Mouse (Mus musculus): ENCODE measurements around the gene Srd5a2. TPM values are rescaled to one million over a fixed set of nuclear protein-coding genes. Genes with fewer than 3 reads are reported as not detected.
"Not testable (repeated sequence)": the region's sequence is repeated elsewhere in the genome, so short reads cannot be mapped to it uniquely, and the experiment has no call there.

Srd5a2 gene
- 0.43 TPM in 1 of 2 replicates, not detected in the other for total RNA-seq (2014; rRNA removed)
- polyA plus RNA-seq (2015; fragmentation: Nextera tagmentation; extraction: Ambion mirVana), result not detected in 2 replicates

GRCm38 (mm10) chr17:74047210-74048082 is at the start of gene Srd5a2:
Gene Srd5a2 (minus strand): TSS chr17:74047916.
- Histone ChIP-seq H3K4me3 (ENCODE audit: low read depth, low read length) (peak within 1 kb of the TSS; percentile 31), H3K4me2 (ENCODE audit: low read depth) (peak within 1 kb of the TSS; percentile 49), H3K4me1 (ENCODE audit: insufficient read depth) (no peaks in the 10 kb centered on the region), H3K27ac (ENCODE audit: low read depth, low read length) (no peak within 1 kb of the TSS), H3K9me3 (ENCODE audit: low read length) (no peaks in the 10 kb centered on the region), H3K27me3 (ENCODE audit: insufficient read depth, low read length) (peaks cover 47% of the 10 kb centered on the region), H3K9ac (0 out of 2 replicates have a peak within 1 kb of the TSS, but pooled peaks have one; percentile 25), H3K36me3 (ENCODE audit: insufficient read depth) (no peaks in the 10 kb centered on the region)
- ATAC-seq, result peak; percentile 61
- peak; percentile 13 for DNase-seq
- 2% methylated on average over 45 of the region's 45 CpGs for WGBS
- no peak for TF ChIP-seq CTCF (IDR thresholded peaks at IDR 0.05; ENCODE audit: low read depth)

DNA sequence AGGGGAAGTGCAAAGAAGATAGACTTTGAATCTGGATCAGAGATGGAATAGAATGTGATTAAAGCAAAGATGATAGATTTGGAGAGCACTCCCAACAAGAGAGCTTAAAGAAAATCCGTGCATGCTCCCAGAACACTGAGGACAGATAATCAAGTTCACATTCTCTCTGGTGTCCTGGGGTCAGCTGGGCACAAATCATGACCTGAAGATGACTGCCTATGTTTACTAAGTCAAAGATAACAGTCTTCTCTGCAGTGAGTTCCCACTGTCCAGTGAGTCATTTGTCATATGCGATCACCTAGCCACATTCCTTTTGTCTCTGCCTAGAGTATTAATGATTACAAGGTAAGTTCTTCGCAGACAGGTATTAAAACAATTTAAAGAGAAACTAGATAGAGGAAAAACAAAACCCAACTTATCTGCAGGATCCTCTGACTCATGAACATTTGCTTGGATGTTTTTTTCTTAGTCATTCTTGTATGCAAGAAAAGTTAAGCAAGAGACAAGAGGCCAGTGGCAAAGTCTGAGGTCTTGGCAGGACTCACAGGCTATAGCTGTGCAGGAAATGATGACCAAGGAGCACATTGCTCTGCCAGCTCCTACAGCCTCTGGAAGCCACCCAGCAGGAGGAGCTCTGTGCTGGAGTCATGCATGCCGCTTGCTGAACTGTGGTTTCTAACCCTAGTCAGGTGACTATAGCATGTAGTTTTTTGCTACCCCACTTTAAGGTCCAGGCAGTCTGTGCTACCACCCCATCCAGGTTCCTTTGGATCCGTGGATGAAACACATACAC is 41.4 kb upstream of the Srd5a2 start:
- Histone ChIP-seq H3K27me3 (ENCODE audit: insufficient read depth, low read length) (no peaks in the 10 kb centered on the region), H3K4me2 (ENCODE audit: low read depth) (no peak overlapping the region), H3K9me3 (ENCODE audit: low read length) (no peaks in the 10 kb centered on the region), H3K4me3 (ENCODE audit: low read depth, low read length) (no peak overlapping the region), H3K4me1 (ENCODE audit: insufficient read depth) (no peaks in the 10 kb centered on the region), H3K36me3 (ENCODE audit: insufficient read depth) (no peaks in the 10 kb centered on the region), H3K9ac (no peak overlapping the region), H3K27ac (ENCODE audit: low read depth, low read length) (no peak overlapping the region)
- WGBS, result 80% methylated on average over 5 of the region's 5 CpGs
- TF ChIP-seq CTCF (IDR thresholded peaks at IDR 0.05; ENCODE audit: low read depth), result no peak
- DNase-seq, result no peak
- ATAC-seq, result no peak

DNA sequence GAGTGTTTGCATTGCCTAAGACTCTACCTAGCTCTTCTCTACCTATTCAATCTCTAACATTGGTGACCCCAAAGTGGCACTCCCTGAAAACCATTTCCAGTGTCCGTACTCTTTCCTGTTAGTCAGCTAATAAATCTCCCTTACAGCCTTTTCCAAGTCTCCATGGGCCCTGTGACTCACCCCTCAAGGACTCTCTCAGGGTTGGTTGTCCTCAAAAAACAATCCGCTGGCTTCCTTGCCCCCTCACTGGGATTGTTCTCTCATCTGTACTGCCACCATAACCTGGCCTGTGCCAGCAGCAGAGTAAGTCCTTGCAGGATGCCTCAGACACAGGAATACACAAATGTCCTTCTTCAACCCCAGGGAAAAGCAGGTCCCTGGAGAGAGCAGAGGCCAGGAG is 40.3 kb upstream of the Srd5a2 start:
- no peak overlapping the region for H3K4me2 ChIP-seq (ENCODE audit: low read depth)
- no peaks in the 10 kb centered on the region for H3K9me3 ChIP-seq (ENCODE audit: low read length)
- ATAC-seq, result no peak
- no peak overlapping the region for H3K4me3 ChIP-seq (ENCODE audit: low read depth, low read length)
- no peaks in the 10 kb centered on the region for H3K27me3 ChIP-seq (ENCODE audit: insufficient read depth, low read length)
- 85% methylated on average over 2 of the region's 2 CpGs for WGBS
- H3K36me3 ChIP-seq (ENCODE audit: insufficient read depth), result no peaks in the 10 kb centered on the region
- no peak overlapping the region for H3K9ac ChIP-seq
- no peak overlapping the region for H3K27ac ChIP-seq (ENCODE audit: low read depth, low read length)
- DNase-seq, result no peak
- no peaks in the 10 kb centered on the region for H3K4me1 ChIP-seq (ENCODE audit: insufficient read depth)
- TF ChIP-seq CTCF (IDR thresholded peaks at IDR 0.05; ENCODE audit: low read depth), result no peak

- Histone ChIP-seq H3K4me1 (ENCODE audit: insufficient read depth) (no peaks in the 10 kb centered on the region), H3K27me3 (ENCODE audit: insufficient read depth, low read length) (no peaks in the 10 kb centered on the region), H3K9me3 (ENCODE audit: low read length) (no peaks in the 10 kb centered on the region), H3K27ac (ENCODE audit: low read depth, low read length) (no peak overlapping the region), H3K9ac (no peak overlapping the region), H3K4me2 (ENCODE audit: low read depth) (no peak overlapping the region), H3K4me3 (ENCODE audit: low read depth, low read length) (no peak overlapping the region), H3K36me3 (ENCODE audit: insufficient read depth) (no peaks in the 10 kb centered on the region)
- ATAC-seq (no peak), DNase-seq (no peak)
- WGBS, result 89% methylated on average over 4 of the region's 4 CpGs
- TF ChIP-seq CTCF (IDR thresholded peaks at IDR 0.05; ENCODE audit: low read depth), result no peak
Observed at GRCm38 (mm10) chr17:74083370-74083769, 35.7 kb upstream of the Srd5a2 start.

- Histone ChIP-seq H3K4me3 (ENCODE audit: low read depth, low read length) (no peak overlapping the region), H3K27me3 (ENCODE audit: insufficient read depth, low read length) (no peaks in the 10 kb centered on the region), H3K4me2 (ENCODE audit: low read depth) (no peak overlapping the region), H3K9ac (no peak overlapping the region), H3K27ac (ENCODE audit: low read depth, low read length) (no peak overlapping the region), H3K36me3 (ENCODE audit: insufficient read depth) (no peaks in the 10 kb centered on the region), H3K4me1 (ENCODE audit: insufficient read depth) (no peaks in the 10 kb centered on the region), H3K9me3 (ENCODE audit: low read length) (no peaks in the 10 kb centered on the region)
- ATAC-seq, result no peak
- DNase-seq, result no peak
- TF ChIP-seq CTCF (IDR thresholded peaks at IDR 0.05; ENCODE audit: low read depth), result no peak
- 92% methylated on average over 6 of the region's 6 CpGs for WGBS
Observed at GRCm38 (mm10) chr17:74080076-74080615, 32.4 kb upstream of the Srd5a2 start.

GRCm38 (mm10) chr17:74078776-74079495 is 31.2 kb upstream of the Srd5a2 start:
- H3K27ac ChIP-seq (ENCODE audit: low read depth, low read length), result no peak overlapping the region
- DNase-seq, result no peak
- no peaks in the 10 kb centered on the region for H3K36me3 ChIP-seq (ENCODE audit: insufficient read depth)
- H3K9me3 ChIP-seq (ENCODE audit: low read length), result no peaks in the 10 kb centered on the region
- TF ChIP-seq CTCF (IDR thresholded peaks at IDR 0.05; ENCODE audit: low read depth), result no peak
- H3K4me2 ChIP-seq (ENCODE audit: low read depth), result no peak overlapping the region
- H3K4me3 ChIP-seq (ENCODE audit: low read depth, low read length), result no peak overlapping the region
- H3K9ac ChIP-seq, result no peak overlapping the region
- 88% methylated on average over 13 of the region's 13 CpGs for WGBS
- no peak for ATAC-seq
- no peaks in the 10 kb centered on the region for H3K27me3 ChIP-seq (ENCODE audit: insufficient read depth, low read length)
- no peaks in the 10 kb centered on the region for H3K4me1 ChIP-seq (ENCODE audit: insufficient read depth)

GRCm38 (mm10) chr17:74073067-74073466 is 25.4 kb upstream of the Srd5a2 start:
- not testable (repeated sequence) for H3K9me3 ChIP-seq (ENCODE audit: low read length); H3K27me3 ChIP-seq (ENCODE audit: insufficient read depth, low read length); DNase-seq; H3K9ac ChIP-seq; H3K4me2 ChIP-seq (ENCODE audit: low read depth); H3K27ac ChIP-seq (ENCODE audit: low read depth, low read length); H3K36me3 ChIP-seq (ENCODE audit: insufficient read depth); H3K4me3 ChIP-seq (ENCODE audit: low read depth, low read length); ATAC-seq; H3K4me1 ChIP-seq (ENCODE audit: insufficient read depth)
- 86% methylated on average over 5 of the region's 5 CpGs for WGBS

DNA sequence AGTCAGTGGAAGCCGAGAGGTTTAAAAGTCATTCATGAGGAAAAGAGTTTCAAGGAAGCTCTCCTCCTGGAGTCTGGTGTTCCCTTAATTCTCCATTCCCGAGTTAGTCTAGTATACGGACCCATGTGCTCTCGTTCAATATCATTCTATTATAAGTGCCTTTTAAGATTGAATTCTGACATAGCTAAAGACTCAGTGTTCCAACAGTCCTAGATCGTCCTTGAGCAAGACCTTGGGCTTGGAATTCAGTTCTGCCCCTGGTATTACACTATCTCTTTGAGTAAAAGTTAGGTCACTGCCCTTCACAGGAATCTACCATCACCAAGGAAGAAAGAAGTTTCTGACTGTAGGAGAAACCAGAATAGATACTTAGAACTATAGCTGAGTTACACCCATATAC is 15.0 kb upstream of the Srd5a2 start:
- not testable (repeated sequence) for H3K9ac ChIP-seq; H3K4me3 ChIP-seq (ENCODE audit: low read depth, low read length); DNase-seq; ATAC-seq; H3K4me1 ChIP-seq (ENCODE audit: insufficient read depth); H3K27ac ChIP-seq (ENCODE audit: low read depth, low read length); H3K27me3 ChIP-seq (ENCODE audit: insufficient read depth, low read length); H3K4me2 ChIP-seq (ENCODE audit: low read depth); H3K36me3 ChIP-seq (ENCODE audit: insufficient read depth); H3K9me3 ChIP-seq (ENCODE audit: low read length)
- WGBS, result 89% methylated on average over 5 of the region's 5 CpGs

All from forebrain, postnatal 0 days (tissue).